Mouse (Mus musculus) spleen, adult 2 months (tissue): ENCODE results near the gene Trpm6. TPM values are rescaled to one million over a fixed set of nuclear protein-coding genes. Genes with fewer than 3 reads are reported as not detected.

Experiments used
- DNase-seq, 2 experiments: peaks; one replicate each; pipeline versions ENCODE4 v3.0.0 to v3.0.0-alpha.2; 2012 to 2021; ENCODE audit warnings: low spot score in 2 of 2, low read depth in 1 of 2
- H3K27ac ChIP-seq: fragments of 200-500 bp; 2 replicates; pipeline ENCODE4 v1.5.1; 2012; ENCODE audit warnings: low read length, inconsistent platforms; ENCODE audit not compliant: insufficient read depth
- H3K27me3 ChIP-seq: fragments of 200-500 bp; 2 replicates; pipeline ENCODE4 v1.6.1; 2012; ENCODE audit warnings: mild to moderate bottlenecking, moderate library complexity, low read length, inconsistent platforms; ENCODE audit not compliant: control insufficient read depth, insufficient read depth
- H3K36me3 ChIP-seq: fragments of 200-500 bp; 2 replicates; pipeline ENCODE4 v1.6.1; 2012; ENCODE audit warnings: mild to moderate bottlenecking, low read length, inconsistent platforms; ENCODE audit not compliant: control insufficient read depth, insufficient read depth
- H3K4me1 ChIP-seq: fragments of 200-500 bp; 2 replicates; pipeline ENCODE4 v1.6.1; 2011; ENCODE audit warnings: inconsistent platforms; ENCODE audit not compliant: control insufficient read depth, insufficient read depth, insufficient read length
- H3K4me3 ChIP-seq: fragments of 200-500 bp; 2 replicates; pipeline ENCODE4 v1.5.1; 2011; ENCODE audit warnings: mild to moderate bottlenecking, inconsistent platforms; ENCODE audit not compliant: insufficient read depth, insufficient read length; ENCODE audit errors: extremely low read depth
- CTCF ChIP-seq: fragments of 200-500 bp; IDR thresholded peaks from 2 replicates; pipeline ENCODE4 v1.5.1; 2011; ENCODE audit warnings: mild to moderate bottlenecking, inconsistent platforms; ENCODE audit not compliant: insufficient read depth, insufficient read length, insufficient replicate concordance; ENCODE audit errors: extremely low read depth
- POLR2A ChIP-seq: fragments of 200-500 bp; IDR thresholded peaks from 2 replicates; pipeline ENCODE4 v1.6.1; 2011; ENCODE audit warnings: low read depth, low read length, inconsistent platforms
- WGBS: fragments of 180-500 bp; shearing (Covaris S2); methylation state at CpG from one replicate; pipeline ENCODE4 v1.1.7; 2018; 5-methylcytosine and 5-hydroxymethylcytosine counted together
- polyA plus RNA-seq: library from polyadenylated mRNA; depleted of rRNA; stranded (reverse); fragments of >200 nt; gene quantifications from 2 replicates; pipeline ENCODE4 v1.2.3, GENCODE M21; 2012

Trpm6 gene
- polyA plus RNA-seq, 1 experiment, result 0.05 TPM

GRCm38 (mm10) chr19:18887646-18888407 is 138.0 kb downstream of the Trpm6 start:
- Histone ChIP-seq H3K27me3 (no peaks in the 10 kb centered on the region), H3K27ac (no peak overlapping the region), H3K36me3 (no peaks in the 10 kb centered on the region), H3K4me3 (no peak overlapping the region), H3K4me1 (no peaks in the 10 kb centered on the region)
- TF ChIP-seq POLR2A (no peak), CTCF (no peak)
- 64% methylated on average over 11 of the region's 11 CpGs for WGBS
- DNase-seq, result no peak

- H3K27ac ChIP-seq, result no peak overlapping the region
- 44% methylated on average over 13 of the region's 13 CpGs for WGBS
- no peak for DNase-seq
- no peak overlapping the region for H3K4me3 ChIP-seq
- no peaks in the 10 kb centered on the region for H3K27me3 ChIP-seq
- TF ChIP-seq CTCF, result no peak
- TF ChIP-seq POLR2A, result no peak
- H3K4me1 ChIP-seq, result no peaks in the 10 kb centered on the region
- H3K36me3 ChIP-seq, result no peaks in the 10 kb centered on the region
Measured at GRCm38 (mm10) chr19:18888491-18889116, 138.8 kb downstream of the Trpm6 start.

GRCm38 (mm10) chr19:18889117-18889627 is 139.4 kb downstream of the Trpm6 start:
- TF ChIP-seq POLR2A, result no peak
- 20% methylated on average over 11 of the region's 11 CpGs for WGBS
- Histone ChIP-seq H3K27me3 (no peaks in the 10 kb centered on the region), H3K36me3 (no peaks in the 10 kb centered on the region), H3K4me1 (no peaks in the 10 kb centered on the region), H3K4me3 (no peak overlapping the region), H3K27ac (no peak overlapping the region)
- no peak for DNase-seq

- no peaks in the 10 kb centered on the region for H3K36me3 ChIP-seq
- WGBS, result 89% methylated on average over 1 of the region's 1 CpGs
- no peak overlapping the region for H3K27ac ChIP-seq
Measured at GRCm38 (mm10) chr19:18889632-18890031, 139.8 kb downstream of the Trpm6 start.

GRCm38 (mm10) chr19:18890216-18890615 is 140.4 kb downstream of the Trpm6 start:
- no peak for TF ChIP-seq CTCF
- no peak for DNase-seq
- Histone ChIP-seq H3K27ac (no peak overlapping the region), H3K4me1 (no peaks in the 10 kb centered on the region), H3K36me3 (no peaks in the 10 kb centered on the region), H3K27me3 (no peaks in the 10 kb centered on the region), H3K4me3 (no peak overlapping the region)
- 71% methylated on average over 4 of the region's 4 CpGs for WGBS

More at GRCm38 (mm10) chr19:18889632-18890031, 139.8 kb downstream of the Trpm6 start:
- no peaks in the 10 kb centered on the region for H3K4me1 ChIP-seq
- DNase-seq, result no peak
- H3K27me3 ChIP-seq, result no peaks in the 10 kb centered on the region
- no peak for TF ChIP-seq CTCF
- TF ChIP-seq POLR2A, result no peak
- no peak overlapping the region for H3K4me3 ChIP-seq

- Histone ChIP-seq H3K4me1 (no peaks in the 10 kb centered on the region), H3K27me3 (no peaks in the 10 kb centered on the region), H3K36me3 (no peaks in the 10 kb centered on the region), H3K4me3 (no peak overlapping the region), H3K27ac (no peak overlapping the region)
- TF ChIP-seq CTCF, result no peak
- TF ChIP-seq POLR2A, result no peak
- no peak for DNase-seq
Measured at GRCm38 (mm10) chr19:18898238-18898637, 148.5 kb downstream of the Trpm6 start.
